Mouse (Mus musculus): ENCODE measurements around the gene Sfxn5. TPM values are rescaled to one million over a fixed set of nuclear protein-coding genes. Genes with fewer than 3 reads are reported as not detected.

The Sfxn5 gene
- total RNA-seq, 2 experiments from 2014 or later: 0.19 to 1.3 TPM

GRCm38 (mm10) chr6:85368166-85368565 lies 34.9 kb upstream of the Sfxn5 start:
- no peak for ATAC-seq (replicated peaks; ENCODE audit: low FRiP score, poor library complexity, severe bottlenecking)

GRCm38 (mm10) chr6:85366387-85366786 lies 33.2 kb upstream of the Sfxn5 start:
- ATAC-seq (replicated peaks; ENCODE audit: low FRiP score, poor library complexity, severe bottlenecking): no peak

DNA sequence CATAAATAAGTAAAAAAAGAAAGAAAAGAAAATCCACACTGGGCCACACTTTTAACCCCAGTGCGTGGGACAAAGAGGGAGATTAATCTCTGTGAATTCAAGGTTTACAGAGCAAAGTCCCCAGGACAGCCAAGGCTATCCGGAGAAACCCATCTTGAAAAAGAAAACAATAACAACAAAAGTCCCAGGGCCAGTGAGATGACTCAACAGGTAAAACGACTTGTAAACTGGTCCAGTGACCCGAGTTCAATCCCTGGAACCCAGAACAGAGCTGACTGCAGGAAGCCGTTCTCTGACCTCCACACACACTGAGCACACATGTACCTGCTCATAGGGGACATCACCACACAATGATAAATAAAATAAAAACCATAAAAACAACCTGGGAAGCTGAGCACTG lies 31.2 kb upstream of the Sfxn5 start:
- no peak for ATAC-seq (replicated peaks; ENCODE audit: low FRiP score, poor library complexity, severe bottlenecking)

DNA sequence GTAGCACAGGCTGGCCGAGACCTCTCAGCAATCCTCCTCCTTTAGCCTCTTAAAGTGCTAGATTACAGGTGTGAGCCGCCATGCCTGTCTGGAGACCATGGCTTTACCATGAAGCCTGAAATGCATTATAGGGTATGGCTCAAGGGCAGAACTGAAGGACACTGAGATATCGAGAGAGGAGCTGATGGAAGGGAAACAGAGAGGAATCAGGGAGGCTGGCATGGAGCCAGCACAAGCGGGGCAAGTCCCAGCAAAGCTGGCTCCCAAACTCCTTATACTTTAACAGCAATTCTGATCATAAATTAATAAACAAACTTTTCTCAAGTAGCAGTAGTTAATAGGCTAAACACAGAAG lies 30.7 kb upstream of the Sfxn5 start:
- no peak for ATAC-seq (replicated peaks; ENCODE audit: low FRiP score, poor library complexity, severe bottlenecking)

DNA sequence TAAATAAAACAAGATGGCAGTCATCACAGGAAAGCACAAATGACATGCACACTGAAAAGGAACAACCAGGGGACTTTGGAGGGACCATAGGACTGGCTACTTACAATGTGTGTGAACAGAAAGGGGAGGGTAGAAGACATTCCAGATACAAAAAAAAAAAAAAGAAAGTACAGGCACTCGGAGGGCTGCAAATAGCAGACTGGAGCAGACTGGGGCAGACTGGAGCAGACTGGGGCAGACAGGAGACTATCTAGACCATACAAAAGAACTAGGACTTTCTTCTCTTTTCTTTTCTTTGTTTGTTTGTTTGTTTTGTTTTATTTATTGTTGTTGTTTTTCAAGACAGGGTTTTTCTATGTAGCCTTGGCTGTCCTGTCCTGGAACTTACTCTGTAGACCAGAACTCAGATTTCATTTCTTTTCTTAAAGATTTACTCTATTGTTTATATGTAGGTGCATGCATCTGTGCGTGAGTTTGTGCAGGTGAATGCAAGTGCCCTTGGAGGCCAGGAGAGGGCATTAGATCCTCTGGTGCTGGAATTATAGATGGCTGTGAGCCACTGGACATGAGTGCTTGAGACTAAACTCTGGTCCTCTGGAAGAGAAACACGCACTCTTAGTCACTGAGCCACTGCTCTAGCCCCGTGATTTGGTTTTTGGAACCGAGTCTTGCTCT lies 30.1 kb upstream of the Sfxn5 start:
- no peak for ATAC-seq (replicated peaks; ENCODE audit: low FRiP score, poor library complexity, severe bottlenecking)

DNA sequence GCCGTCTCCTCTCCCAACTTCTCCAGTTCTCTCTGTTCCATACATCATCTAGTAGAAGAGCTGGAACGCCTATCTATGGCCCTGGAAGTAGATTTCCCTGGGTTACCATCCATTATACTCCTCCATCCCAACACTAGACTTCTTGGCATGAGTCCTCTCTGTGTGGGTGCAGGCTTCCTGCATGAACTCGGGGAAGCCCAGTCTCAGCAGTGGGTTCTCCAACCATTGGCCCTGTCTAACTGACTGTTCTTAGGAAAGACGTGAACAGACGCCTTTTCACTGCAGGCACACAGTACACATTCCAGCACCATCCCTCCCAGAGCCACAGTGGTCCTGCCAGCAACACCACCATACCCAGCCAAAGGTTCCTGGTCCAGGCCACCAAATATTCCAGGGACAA lies 29.4 kb upstream of the Sfxn5 start:
- ATAC-seq (replicated peaks; ENCODE audit: low FRiP score, poor library complexity, severe bottlenecking): no peak

DNA sequence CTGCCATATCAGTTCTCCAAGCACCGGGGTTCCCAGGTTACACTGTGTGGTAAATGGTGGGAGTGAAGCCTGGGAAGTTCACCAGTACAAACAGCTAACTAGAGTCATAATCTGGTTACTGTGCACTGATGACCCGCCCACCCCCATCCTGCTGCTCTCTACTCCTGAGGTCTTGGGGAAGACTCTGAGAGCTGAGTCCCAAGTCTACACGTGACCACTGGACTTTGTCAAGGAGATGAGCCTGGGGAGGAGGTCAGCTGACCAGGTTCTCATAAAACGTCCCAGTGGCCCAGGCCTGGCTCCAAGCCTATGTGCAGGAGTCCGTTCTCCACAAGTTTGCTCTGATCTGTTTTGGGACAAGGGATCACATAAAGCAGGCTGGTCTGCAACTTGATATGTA lies 27.1 kb upstream of the Sfxn5 start:
- ATAC-seq (replicated peaks; ENCODE audit: low FRiP score, poor library complexity, severe bottlenecking): no peak

DNA sequence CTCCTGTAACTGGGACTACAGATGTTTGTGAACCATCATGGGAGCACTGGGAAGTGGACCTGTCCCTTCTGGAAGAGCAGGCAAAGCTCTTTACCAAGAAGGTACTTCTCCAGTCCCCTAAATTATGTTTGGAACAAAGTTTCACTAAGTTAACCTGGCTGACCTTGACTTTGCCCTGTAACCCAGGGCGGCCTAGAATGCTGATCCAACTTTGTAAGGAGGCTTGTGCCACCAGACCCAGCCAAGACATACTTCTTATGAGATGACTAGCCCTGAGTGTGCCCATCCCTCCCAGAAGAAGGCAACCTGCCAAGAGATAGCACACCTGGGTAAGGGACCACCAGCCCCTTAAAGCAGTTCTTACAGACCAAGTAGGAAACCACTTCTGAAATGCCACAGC lies 25.7 kb upstream of the Sfxn5 start:
- no peak for ATAC-seq (replicated peaks; ENCODE audit: low FRiP score, poor library complexity, severe bottlenecking)

DNA sequence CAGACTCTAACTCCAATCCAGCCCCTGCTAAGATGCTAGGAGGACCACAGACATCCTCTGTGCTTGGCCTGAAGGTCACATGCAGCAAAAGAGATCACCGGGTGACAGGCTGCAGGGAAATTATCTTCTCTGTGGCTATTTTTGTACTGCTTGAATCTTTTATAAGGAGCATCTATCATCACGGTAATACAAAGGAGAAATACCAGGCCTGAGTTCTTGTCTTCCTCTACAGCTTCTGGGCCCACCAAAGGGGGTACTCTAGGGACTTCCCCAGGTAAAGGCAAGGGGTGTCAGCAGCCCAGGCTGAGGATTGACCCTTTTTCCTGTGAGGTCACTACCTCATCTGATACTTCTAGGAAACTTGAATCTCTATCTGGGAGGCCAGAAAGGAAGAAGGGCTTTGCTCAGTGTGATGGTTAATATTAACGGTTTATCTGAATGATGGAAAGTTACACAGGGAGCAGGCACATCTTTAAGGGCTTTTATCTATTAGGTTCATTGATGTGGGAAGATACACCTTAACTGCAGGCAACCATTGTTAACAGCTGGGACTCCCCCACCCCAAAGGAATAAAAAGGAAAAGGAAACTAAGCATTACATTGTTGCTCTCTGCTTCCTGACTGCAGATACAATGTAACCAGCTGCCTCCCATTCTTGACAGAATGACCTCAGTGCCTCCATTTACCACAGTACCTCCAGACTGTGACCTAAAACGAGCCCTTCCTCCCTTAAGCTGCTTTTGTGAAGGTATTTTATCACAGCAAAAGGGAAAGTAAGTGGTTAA lies 23.7 kb upstream of the Sfxn5 start:
- no peak for ATAC-seq (replicated peaks; ENCODE audit: low FRiP score, poor library complexity, severe bottlenecking)

DNA sequence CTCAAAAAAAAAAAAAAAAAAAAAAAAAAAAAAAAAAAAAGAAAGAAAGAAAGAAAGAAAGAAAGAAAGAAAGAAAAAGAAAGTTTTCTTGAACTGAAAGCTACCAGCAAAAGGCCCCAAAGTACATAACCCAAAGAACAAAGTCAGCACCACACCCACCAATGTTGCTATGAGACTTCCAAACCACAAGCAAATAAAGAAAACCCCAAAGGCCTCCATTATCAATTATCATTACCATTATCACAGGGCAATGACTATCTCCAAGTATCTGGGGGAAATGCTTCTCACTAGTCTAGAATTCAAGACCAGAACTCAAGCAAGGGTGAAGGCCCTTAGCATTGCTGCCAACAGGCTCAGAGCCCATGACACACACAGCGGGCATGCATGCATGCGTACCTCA lies 22.5 kb upstream of the Sfxn5 start:
- ATAC-seq (replicated peaks; ENCODE audit: low FRiP score, poor library complexity, severe bottlenecking): no peak

DNA sequence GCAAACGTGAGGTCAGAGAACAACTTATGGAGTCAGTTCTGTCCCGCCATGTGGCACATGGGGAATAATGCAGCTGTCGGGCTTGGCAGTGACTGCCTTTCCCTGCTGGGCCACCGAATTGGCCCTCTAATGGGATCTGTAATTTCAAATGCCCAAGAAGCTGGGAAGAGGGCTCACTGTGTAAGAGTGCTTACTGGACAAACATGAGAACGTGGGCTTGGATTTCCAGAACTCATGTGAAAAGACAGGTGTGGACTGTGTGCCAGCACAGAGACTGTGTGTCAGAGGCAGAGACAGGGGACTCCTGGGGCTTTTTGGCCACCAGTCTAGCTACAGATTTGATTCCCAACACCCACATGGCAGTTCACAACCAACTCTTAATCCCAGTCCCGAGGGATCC lies 21.5 kb upstream of the Sfxn5 start:
- ATAC-seq (replicated peaks; ENCODE audit: low FRiP score, poor library complexity, severe bottlenecking): no peak

- no peak for ATAC-seq (replicated peaks; ENCODE audit: low FRiP score, poor library complexity, severe bottlenecking)
Observed at GRCm38 (mm10) chr6:85353706-85354105, 20.5 kb upstream of the Sfxn5 start.

GRCm38 (mm10) chr6:85350157-85350556 lies 16.9 kb upstream of the Sfxn5 start:
- no peak for ATAC-seq (replicated peaks; ENCODE audit: low FRiP score, poor library complexity, severe bottlenecking)

GRCm38 (mm10) chr6:85349246-85349645 lies 16.0 kb upstream of the Sfxn5 start:
- no peak for ATAC-seq (replicated peaks; ENCODE audit: low FRiP score, poor library complexity, severe bottlenecking)

- no peak for ATAC-seq (replicated peaks; ENCODE audit: low FRiP score, poor library complexity, severe bottlenecking)
Observed at GRCm38 (mm10) chr6:85348133-85348532, 14.9 kb upstream of the Sfxn5 start.

GRCm38 (mm10) chr6:85346028-85346634 lies 12.9 kb upstream of the Sfxn5 start:
- peak; percentile 63 for ATAC-seq (replicated peaks; ENCODE audit: low FRiP score, poor library complexity, severe bottlenecking)

GRCm38 (mm10) chr6:85344929-85345328 lies 11.7 kb upstream of the Sfxn5 start:
- ATAC-seq (replicated peaks; ENCODE audit: low FRiP score, poor library complexity, severe bottlenecking): no peak

- no peak for ATAC-seq (replicated peaks; ENCODE audit: low FRiP score, poor library complexity, severe bottlenecking)
Observed at GRCm38 (mm10) chr6:85343027-85343426, 9.8 kb upstream of the Sfxn5 start.

DNA sequence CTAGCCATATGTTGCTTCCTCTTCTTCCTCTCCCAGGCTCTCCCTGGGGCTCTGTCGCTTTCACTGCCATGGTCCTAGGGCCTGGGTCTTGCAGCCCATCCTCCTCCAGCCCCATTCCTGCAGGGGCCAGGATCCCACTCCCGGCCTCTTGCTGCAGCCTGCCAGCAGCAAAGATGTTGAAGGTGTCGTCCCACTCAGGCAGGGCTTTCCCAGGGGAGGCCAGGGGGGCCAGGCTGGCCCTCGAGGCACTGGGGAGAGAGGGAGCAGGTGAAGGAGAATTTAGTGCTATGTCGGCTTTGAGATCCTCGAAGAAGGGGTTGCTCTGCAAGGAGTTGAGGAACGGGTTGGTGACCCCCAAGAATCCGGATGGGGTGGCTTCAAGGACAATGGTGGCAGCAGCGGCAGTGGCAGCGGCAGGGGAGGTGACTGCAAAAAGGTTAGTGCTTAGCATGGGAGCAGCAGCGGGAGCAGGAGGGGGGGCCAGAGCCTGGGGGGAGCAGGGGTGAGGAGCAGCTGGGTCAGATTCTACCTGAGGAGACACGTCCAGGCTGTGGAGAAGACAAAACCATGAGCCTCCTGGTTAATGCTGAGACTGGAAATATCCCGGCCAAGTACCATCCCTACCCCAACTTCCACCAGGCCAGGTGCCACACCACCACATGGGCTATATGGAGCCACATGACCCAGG lies 8.7 kb upstream of the Sfxn5 start:
- ATAC-seq (replicated peaks; ENCODE audit: low FRiP score, poor library complexity, severe bottlenecking): no peak

DNA sequence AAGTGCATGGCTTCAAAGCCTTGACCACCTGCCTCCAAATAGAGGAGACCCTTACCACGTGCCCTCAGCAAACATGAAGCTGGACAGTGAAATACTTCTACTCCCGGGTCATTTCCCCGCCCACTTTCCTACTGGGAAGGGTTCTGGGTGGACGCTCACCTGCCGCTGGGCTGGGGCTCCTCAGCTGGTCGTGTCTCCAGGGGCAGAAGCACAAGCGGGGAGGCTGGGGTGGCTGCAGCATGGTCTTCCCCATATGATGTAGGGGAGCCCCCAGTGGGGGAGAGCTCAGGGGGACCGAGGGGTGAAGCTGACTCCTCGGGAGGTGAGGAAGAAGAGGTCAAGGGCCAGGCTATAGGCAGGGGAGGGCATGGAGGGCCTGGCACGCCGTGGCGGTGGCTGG lies 7.0 kb upstream of the Sfxn5 start:
- ATAC-seq (replicated peaks; ENCODE audit: low FRiP score, poor library complexity, severe bottlenecking): no peak
